ENCODE assay signal across 10 mouse cellular contexts in the genomic region with DNA sequence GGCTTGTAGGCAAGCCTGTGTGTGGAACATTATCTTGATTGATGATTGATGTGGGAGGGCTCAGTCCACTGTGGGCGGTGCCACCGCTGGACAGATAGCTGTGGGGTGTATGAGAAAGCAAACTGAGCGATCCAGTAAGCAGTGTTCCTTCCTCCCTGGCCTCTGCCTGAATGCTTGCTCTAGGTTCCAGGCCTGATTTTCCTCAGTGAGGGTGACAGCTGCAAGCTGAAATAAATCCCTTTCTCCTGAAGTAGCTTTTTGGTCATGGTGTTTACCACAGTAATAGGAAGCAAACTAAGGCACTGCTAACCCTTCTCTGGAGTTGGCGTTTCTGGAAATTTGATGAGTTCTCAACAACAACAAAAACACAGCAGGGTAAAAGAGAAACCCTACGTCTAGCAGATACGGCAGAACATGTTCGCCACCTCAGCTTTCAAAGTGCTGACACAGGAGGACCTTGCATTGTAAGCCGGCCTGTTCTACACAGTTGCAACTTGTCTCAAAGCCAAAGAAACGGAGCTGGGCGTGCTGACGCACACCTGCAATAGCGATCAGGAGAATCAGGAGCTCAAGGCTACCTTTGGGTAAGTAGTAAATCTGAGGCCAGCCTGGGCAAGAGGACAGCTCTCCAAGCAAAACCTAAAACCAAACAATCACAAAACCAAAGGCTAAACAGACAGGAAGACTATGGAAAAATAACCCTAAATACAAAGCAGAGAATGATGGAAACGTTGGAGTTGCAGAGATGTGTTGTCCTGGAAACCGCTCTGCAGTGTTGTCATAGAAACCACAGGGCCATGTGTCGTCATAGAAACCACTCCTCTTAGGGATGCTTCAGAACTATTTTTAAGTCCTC. TPM values are rescaled to one million over a fixed set of nuclear protein-coding genes. Genes with fewer than 3 reads are reported as not detected.
DNase-seq lines count a peak whose midpoint lies in the region; ATAC-seq and TF ChIP-seq lines count a peak whose summit lies in the region.
"Had no signal": no experiment of that assay in that cellular context is flagged by ENCODE, and none has a peak within 500 bp of the region (broad histone marks: within the 10 kb centered on the region; RNA-seq: fewer than 3 reads in every experiment).

No protein-coding gene starts in this region.

- WGBS in hindbrain, postnatal 0 days: 19% methylated on average over 15 of the region's 15 CpGs
- WGBS in midbrain, postnatal 0 days: 21% methylated on average over 15 of the region's 15 CpGs
- 57% methylated on average over 15 of the region's 15 CpGs for WGBS in liver, embryonic 12.5 days (ENCODE audit: insufficient replicate concordance)

- TF ChIP-seq POLR2A in cortical plate, adult 2 months (IDR thresholded peaks at IDR 0.05; ENCODE audit: extremely low read depth, insufficient read depth, low read length): no peak

- no peaks in the 10 kb centered on the region for H3K36me3 ChIP-seq in hindbrain, postnatal 0 days (ENCODE audit: insufficient read depth, low read length)
- no peaks in the 10 kb centered on the region for H3K36me3 ChIP-seq in midbrain, postnatal 0 days (ENCODE audit: insufficient read depth, low read length)
- no peaks in the 10 kb centered on the region for H3K36me3 ChIP-seq in liver, embryonic 12.5 days

- ATAC-seq in frontal cortex, adult (ENCODE audit: low TSS enrichment): peak; percentile 81
- peak; percentile 52; the same call in 1 of the 2 replicates for ATAC-seq in hindbrain, postnatal 0 days
- peak; percentile 63 for ATAC-seq in midbrain, postnatal 0 days (ENCODE audit: low FRiP score)
- no peak for ATAC-seq in liver, embryonic 12.5 days

- intact Hi-C loops in heart, postnatal 36 days (cut with DNase I): no loop called here

- H3K9ac ChIP-seq in hindbrain, postnatal 0 days (replicated peaks; ENCODE audit: low read length): no peak overlapping the region
- 0 out of 2 replicates have a peak overlapping the region, but pooled peaks have one; percentile 3 for H3K9ac ChIP-seq in midbrain, postnatal 0 days (replicated peaks; ENCODE audit: low read length, poor library complexity, severe bottlenecking)
- no peak overlapping the region for H3K9ac ChIP-seq in liver, embryonic 12.5 days

- H3K4me1 ChIP-seq in cortical plate, adult 2 months (ENCODE audit: control insufficient read depth, insufficient read depth, low read length): peaks cover 6% of the 10 kb centered on the region; the same call in 1 of the 2 replicates
- peaks cover 22% of the 10 kb centered on the region for H3K4me1 ChIP-seq in hindbrain, postnatal 0 days (ENCODE audit: insufficient read depth, low read length)
- H3K4me1 ChIP-seq in midbrain, postnatal 0 days (ENCODE audit: insufficient read depth, low read length): peaks cover 15% of the 10 kb centered on the region
- no peaks in the 10 kb centered on the region for H3K4me1 ChIP-seq in liver, embryonic 12.5 days

- H3K9me3 ChIP-seq in hindbrain, postnatal 0 days (ENCODE audit: low read length): no peaks in the 10 kb centered on the region
- no peaks in the 10 kb centered on the region for H3K9me3 ChIP-seq in midbrain, postnatal 0 days (ENCODE audit: low read length)
- no peaks in the 10 kb centered on the region for H3K9me3 ChIP-seq in liver, embryonic 12.5 days (replicated peaks)

- DNase-seq in frontal cortex, postnatal 10 days (ENCODE audit: low spot score in 2 of 2): no peak
- peak; percentile 82 for DNase-seq in hindbrain, postnatal 0 days (ENCODE audit: low spot score)
- peak; percentile 84 for DNase-seq in midbrain, postnatal 0 days (ENCODE audit: low spot score)
- DNase-seq in heart, postnatal 36 days: no peak
- no peak for DNase-seq in adrenal gland, postnatal 4 days (ENCODE audit: low spot score in 2 of 2)
- DNase-seq: lung, postnatal 10 days had no signal

- no peak overlapping the region for H3K4me3 ChIP-seq in cortical plate, adult 2 months (ENCODE audit: insufficient read depth, low read length)
- no peak overlapping the region for H3K4me3 ChIP-seq in hindbrain, postnatal 0 days (ENCODE audit: low read length)
- H3K4me3 ChIP-seq in midbrain, postnatal 0 days (ENCODE audit: low read depth, low read length): no peak overlapping the region
- no peak overlapping the region for H3K4me3 ChIP-seq in liver, embryonic 12.5 days

- H3K4me2 ChIP-seq in hindbrain, postnatal 0 days (ENCODE audit: low read depth, low read length): no peak overlapping the region; the same call in 1 of the 2 replicates
- H3K4me2 ChIP-seq in midbrain, postnatal 0 days (ENCODE audit: low read depth, low read length, poor library complexity, severe bottlenecking): 0 out of 2 replicates have a peak overlapping the region, but pooled peaks have one; percentile 24
- no peak overlapping the region for H3K4me2 ChIP-seq in liver, embryonic 12.5 days

- no peak for TF ChIP-seq CTCF in cortical plate, adult 2 months (IDR thresholded peaks at IDR 0.05; ENCODE audit: extremely low read depth, insufficient read depth, low read length)
- TF ChIP-seq CTCF in hindbrain, postnatal 0 days (IDR thresholded peaks at IDR 0.05; ENCODE audit: low read depth): no peak
- TF ChIP-seq CTCF in midbrain, postnatal 0 days (IDR thresholded peaks at IDR 0.05): no peak

- H3K27ac ChIP-seq in cortical plate, adult 2 months (ENCODE audit: insufficient read depth, low read length): peak overlapping the region; percentile 75
- H3K27ac ChIP-seq in hindbrain, postnatal 0 days: peak overlapping the region; percentile 77
- peak overlapping the region; percentile 88 for H3K27ac ChIP-seq in midbrain, postnatal 0 days (ENCODE audit: low read depth, low read length)
- no peak overlapping the region for H3K27ac ChIP-seq in liver, embryonic 12.5 days
- H3K27ac ChIP-seq: stomach, postnatal 0 days had no signal

- no peaks in the 10 kb centered on the region for H3K27me3 ChIP-seq in hindbrain, postnatal 0 days (ENCODE audit: insufficient read depth, low read length)
- H3K27me3 ChIP-seq in midbrain, postnatal 0 days (ENCODE audit: insufficient read depth, low read length): no peaks in the 10 kb centered on the region
- peaks cover 14% of the 10 kb centered on the region for H3K27me3 ChIP-seq in liver, embryonic 12.5 days (replicated peaks)

RNA-seq across cellular contexts. Expression of a gene that starts 2.8 kb away (rescaled TPM):
- 60.2 and 64.8 TPM in 2 replicates for polyA plus RNA-seq in cortical plate, adult 2 months (2012; rRNA removed)
- 22.7 and 24.3 TPM in 2 replicates for total RNA-seq in hindbrain, postnatal 0 days (2014; rRNA removed)
- 40.9 and 41.2 TPM in 2 replicates for polyA plus RNA-seq in hindbrain, postnatal 0 days (2015; fragmentation: Nextera tagmentation; extraction: Ambion mirVana)
- 41.2 and 54.0 TPM in 2 replicates for total RNA-seq in midbrain, postnatal 0 days (2014; rRNA removed)
- 64.8 and 65.2 TPM in 2 replicates for polyA plus RNA-seq in midbrain, postnatal 0 days (2015; fragmentation: Nextera tagmentation; extraction: Ambion mirVana)
- total RNA-seq in heart, postnatal 36 days (2021): not detected
- total RNA-seq in adrenal gland, postnatal 4 days (2021): 1 to 10 TPM; 7.3 to 7.8 TPM
- polyA plus RNA-seq in liver, embryonic 12.5 days (2016; fragmentation: Nextera tagmentation; extraction: Ambion mirVana): 0.05 and 0.08 TPM in 2 replicates

RNA-seq across cellular contexts. Expression of a gene that starts 12.2 kb away (rescaled TPM):
- 89.8 and 103 TPM in 2 replicates for polyA plus RNA-seq in cortical plate, adult 2 months (2012; rRNA removed)
- total RNA-seq in hindbrain, postnatal 0 days (2014; rRNA removed): 106 and 118 TPM in 2 replicates
- 138 and 139 TPM in 2 replicates for polyA plus RNA-seq in hindbrain, postnatal 0 days (2015; fragmentation: Nextera tagmentation; extraction: Ambion mirVana)
- total RNA-seq in midbrain, postnatal 0 days (2014; rRNA removed): 155 and 174 TPM in 2 replicates
- polyA plus RNA-seq in midbrain, postnatal 0 days (2015; fragmentation: Nextera tagmentation; extraction: Ambion mirVana): 180 and 187 TPM in 2 replicates
- total RNA-seq in heart, postnatal 36 days (2021): 1 to 10 TPM; 3.4 to 3.9 TPM
- 10 to 100 TPM; 40.7 to 42.6 TPM for total RNA-seq in adrenal gland, postnatal 4 days (2021)
- polyA plus RNA-seq in liver, embryonic 12.5 days (2016; fragmentation: Nextera tagmentation; extraction: Ambion mirVana): 0.41 and 0.75 TPM in 2 replicates

RNA-seq across cellular contexts. Expression of a gene that starts 26.2 kb away (rescaled TPM):
- polyA plus RNA-seq in cortical plate, adult 2 months (2012; rRNA removed): 38.9 and 42.5 TPM in 2 replicates
- total RNA-seq in hindbrain, postnatal 0 days (2014; rRNA removed): 36.9 and 41.7 TPM in 2 replicates
- polyA plus RNA-seq in hindbrain, postnatal 0 days (2015; fragmentation: Nextera tagmentation; extraction: Ambion mirVana): 8.2 and 8.9 TPM in 2 replicates
- total RNA-seq in midbrain, postnatal 0 days (2014; rRNA removed): 48.8 and 49.0 TPM in 2 replicates
- polyA plus RNA-seq in midbrain, postnatal 0 days (2015; fragmentation: Nextera tagmentation; extraction: Ambion mirVana): 9.0 and 9.2 TPM in 2 replicates
- not detected for total RNA-seq in heart, postnatal 36 days (2021)
- total RNA-seq in adrenal gland, postnatal 4 days (2021): 1 to 10 TPM; 2.2 TPM
- polyA plus RNA-seq in liver, embryonic 12.5 days (2016; fragmentation: Nextera tagmentation; extraction: Ambion mirVana): 0.07 TPM in 2 replicates

RNA-seq across cellular contexts. Expression of a gene that starts 32.7 kb away (rescaled TPM):
- polyA plus RNA-seq in cortical plate, adult 2 months (2012; rRNA removed): 1,956 and 2,049 TPM in 2 replicates
- 1,865 and 2,018 TPM in 2 replicates for total RNA-seq in hindbrain, postnatal 0 days (2014; rRNA removed)
- 435 and 441 TPM in 2 replicates for polyA plus RNA-seq in hindbrain, postnatal 0 days (2015; fragmentation: Nextera tagmentation; extraction: Ambion mirVana)
- total RNA-seq in midbrain, postnatal 0 days (2014; rRNA removed): 1,835 and 1,985 TPM in 2 replicates
- 467 and 471 TPM in 2 replicates for polyA plus RNA-seq in midbrain, postnatal 0 days (2015; fragmentation: Nextera tagmentation; extraction: Ambion mirVana)
- total RNA-seq in heart, postnatal 36 days (2021): 100 to 1,000 TPM; 182 to 193 TPM
- 100 to 1,000 TPM; 330 to 344 TPM for total RNA-seq in adrenal gland, postnatal 4 days (2021)
- 91.2 and 94.4 TPM in 2 replicates for polyA plus RNA-seq in liver, embryonic 12.5 days (2016; fragmentation: Nextera tagmentation; extraction: Ambion mirVana)

RNA-seq across cellular contexts. Expression of a gene that starts 35.9 kb away (rescaled TPM):
- polyA plus RNA-seq in cortical plate, adult 2 months (2012; rRNA removed): 1.8 and 1.9 TPM in 2 replicates
- 6.0 and 7.1 TPM in 2 replicates for total RNA-seq in hindbrain, postnatal 0 days (2014; rRNA removed)
- 3.0 and 3.6 TPM in 2 replicates for polyA plus RNA-seq in hindbrain, postnatal 0 days (2015; fragmentation: Nextera tagmentation; extraction: Ambion mirVana)
- total RNA-seq in midbrain, postnatal 0 days (2014; rRNA removed): 5.5 and 5.8 TPM in 2 replicates
- 2.0 and 2.5 TPM in 2 replicates for polyA plus RNA-seq in midbrain, postnatal 0 days (2015; fragmentation: Nextera tagmentation; extraction: Ambion mirVana)
- total RNA-seq in heart, postnatal 36 days (2021): 1 to 10 TPM; 5.9 to 6.3 TPM
- total RNA-seq in adrenal gland, postnatal 4 days (2021): 10 to 100 TPM; 40.2 to 45.4 TPM
- 3.8 and 3.9 TPM in 2 replicates for polyA plus RNA-seq in liver, embryonic 12.5 days (2016; fragmentation: Nextera tagmentation; extraction: Ambion mirVana)

Comparison
In these comparisons a context has a peak if more than half of its experiments do, and no peak if none do; other contexts are left out.
1. DNase-seq: peak in hindbrain, postnatal 0 days (single experiment) and midbrain, postnatal 0 days (single experiment); none in frontal cortex, postnatal 10 days (0 of 2), heart, postnatal 36 days (0 of 2) and adrenal gland, postnatal 4 days (0 of 2).
2. RNA of a gene that starts 2.8 kb away (total RNA-seq): 41.2 to 54.0 TPM in midbrain, postnatal 0 days, 22.7 to 24.3 TPM in hindbrain, postnatal 0 days and 7.3 to 7.8 TPM in adrenal gland, postnatal 4 days; not detected in heart, postnatal 36 days; every median in the first group is over 4 times any median in the second.
3. RNA of a gene that starts 12.2 kb away (total RNA-seq): 155 to 174 TPM in midbrain, postnatal 0 days, 106 to 118 TPM in hindbrain, postnatal 0 days and 40.7 to 42.6 TPM in adrenal gland, postnatal 4 days; 3.4 to 3.9 TPM in heart, postnatal 36 days; every median in the first group is over 4 times any median in the second.
4. RNA of a gene that starts 26.2 kb away (total RNA-seq): 48.8 to 49.0 TPM in midbrain, postnatal 0 days and 36.9 to 41.7 TPM in hindbrain, postnatal 0 days; 2.2 TPM in adrenal gland, postnatal 4 days and not detected in heart, postnatal 36 days; every median in the first group is over 10 times any median in the second.